Mouse (Mus musculus) left cerebral cortex, adult 11 months (tissue): ENCODE data around the gene Pla2g3.

Experiments used
- DNase-seq: peaks from one replicate; pipeline ENCODE4 v3.0.0; 2022; ENCODE audit warnings: low spot score

The Pla2g3 gene

GRCm38 (mm10) chr11:3494857-3495256, 6.8 kb downstream of the Pla2g3 start:
- no peak for DNase-seq

GRCm38 (mm10) chr11:3495496-3495895, 7.4 kb downstream of the Pla2g3 start:
- no peak for DNase-seq

GRCm38 (mm10) chr11:3496756-3497155, 8.7 kb downstream of the Pla2g3 start:
- DNase-seq = no peak

GRCm38 (mm10) chr11:3497296-3497695, 9.2 kb downstream of the Pla2g3 start:
- DNase-seq = no peak

- no peak for DNase-seq
Measured at GRCm38 (mm10) chr11:3502057-3502456, 14.0 kb downstream of the Pla2g3 start.

GRCm38 (mm10) chr11:3502459-3503072, 14.5 kb downstream of the Pla2g3 start:
- no peak for DNase-seq

GRCm38 (mm10) chr11:3503755-3504693, 15.9 kb downstream of the Pla2g3 start:
- DNase-seq = no peak

GRCm38 (mm10) chr11:3508226-3508625, 20.1 kb downstream of the Pla2g3 start:
- no peak for DNase-seq

- DNase-seq = no peak
Measured at GRCm38 (mm10) chr11:3509181-3510085, 21.3 kb downstream of the Pla2g3 start.

GRCm38 (mm10) chr11:3510321-3510720, 22.2 kb downstream of the Pla2g3 start:
- no peak for DNase-seq

GRCm38 (mm10) chr11:3513291-3513690, 25.2 kb downstream of the Pla2g3 start:
- no peak for DNase-seq

GRCm38 (mm10) chr11:3514529-3515054, 26.5 kb downstream of the Pla2g3 start, which contains the start of gene Selenom:
Gene Selenom (plus strand): TSS chr11:3514684.
- peak; percentile 89 for DNase-seq

GRCm38 (mm10) chr11:3515216-3515615, 27.1 kb downstream of the Pla2g3 start:
- DNase-seq = no peak

GRCm38 (mm10) chr11:3515637-3516036, 27.6 kb downstream of the Pla2g3 start:
- no peak for DNase-seq

- DNase-seq = no peak
Measured at GRCm38 (mm10) chr11:3516121-3516520, 28.0 kb downstream of the Pla2g3 start.

GRCm38 (mm10) chr11:3516859-3517845, 29.1 kb downstream of the Pla2g3 start:
- DNase-seq = no peak

- no peak for DNase-seq
Measured at GRCm38 (mm10) chr11:3517846-3518732, 30.0 kb downstream of the Pla2g3 start.

GRCm38 (mm10) chr11:3519051-3519726, 31.1 kb downstream of the Pla2g3 start:
- no peak for DNase-seq
